Mouse (Mus musculus) cerebellum, adult 2 months (tissue): ENCODE results near the gene Npsr1.

Experiments used
- CTCF ChIP-seq: fragments of 200-500 bp; IDR thresholded peaks from 2 replicates; pipeline ENCODE4 v1.5.1; 2011; ENCODE audit warnings: low read depth, mild to moderate bottlenecking, control low read depth, low read length, moderate library complexity, borderline replicate concordance; ENCODE audit not compliant: insufficient read depth
- POLR2A ChIP-seq: fragments of 200-500 bp; IDR thresholded peaks from 2 replicates; pipeline ENCODE4 v1.6.1; 2011; ENCODE audit warnings: low read length, control low read depth, borderline replicate concordance; ENCODE audit not compliant: insufficient read depth

DNA sequence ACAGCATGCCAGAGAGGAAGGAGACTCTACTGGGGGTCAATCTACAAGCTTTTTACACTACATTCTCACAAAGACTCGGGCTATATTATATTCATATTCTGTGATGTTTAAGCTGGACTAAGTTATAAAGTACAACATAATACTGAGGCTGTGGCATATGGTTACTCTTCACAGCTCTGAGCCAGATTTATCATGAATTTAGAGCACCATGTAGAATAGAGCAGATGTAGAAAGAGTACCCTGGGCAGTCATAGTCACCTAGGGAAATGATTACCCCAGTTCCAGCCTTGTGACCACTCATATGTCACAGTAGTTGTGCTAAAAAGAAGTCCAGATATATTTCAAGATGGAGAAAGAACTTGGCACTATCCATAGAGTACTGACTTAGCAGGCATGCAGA, 70.7 kb downstream of the Npsr1 start:
- no peak for TF ChIP-seq CTCF
- TF ChIP-seq POLR2A = no peak
